Mouse (Mus musculus): ENCODE measurements at regions not wholly inside any gene's neighbourhood (a gene's known extent, or its start where the extent isn't known, plus 50 kb on each side); places are given as distances from the start of the nearest gene placed in this dataset.

GRCm38 (mm10) chr8:125619336-125619906, 49.8 kb upstream of the Sipa1l2 start:
- DNase-seq (ENCODE audit: low spot score in 2 of 2) = peak; percentile 25 to 34
